Mouse (Mus musculus) E14TG2a.4 (cell line): Measurements from ENCODE around the gene Syn3.
"Not testable (repeated sequence)": the region's sequence is repeated elsewhere in the genome, so short reads cannot be mapped to it uniquely, and the experiment has no call there.

Experiments
- H3K27me3 ChIP-seq: 2 replicates; pipeline ENCODE4 v1.6.1; 2014; ENCODE audit warnings: low read length, control low read depth; ENCODE audit not compliant: insufficient read depth
- H3K36me3 ChIP-seq: 2 replicates; pipeline ENCODE4 v1.6.1; 2014; ENCODE audit warnings: low read length, control low read depth; ENCODE audit not compliant: insufficient read depth
- H3K4me1 ChIP-seq: replicated peaks from 2 replicates; pipeline ENCODE4 v1.6.1; 2014; ENCODE audit warnings: low read depth, low read length, control low read depth
- H3K4me3 ChIP-seq: replicated peaks from 2 replicates; pipeline ENCODE4 v1.5.1; 2014; ENCODE audit warnings: mild to moderate bottlenecking, low read length
- H3K9me3 ChIP-seq: 2 replicates; pipeline ENCODE4 v1.6.1; 2014; ENCODE audit warnings: low read length, control low read depth
- CTCF ChIP-seq: conservative IDR thresholded peaks from 2 replicates; pipeline ENCODE4 v1.5.1; 2014; ENCODE audit warnings: low read length
- NANOG ChIP-seq: IDR thresholded peaks from 2 replicates; pipeline ENCODE4 v1.6.1; 2014; ENCODE audit warnings: borderline replicate concordance, low read length, mixed read lengths
- POU5F1 ChIP-seq: IDR thresholded peaks from 2 replicates; pipeline ENCODE4 v1.6.1; 2014; ENCODE audit warnings: low read length, borderline replicate concordance

Gene Syn3

GRCm38 (mm10) chr10:86387821-86388440 is 110.8 kb downstream of the Syn3 start:
- H3K4me3 ChIP-seq, result no peak overlapping the region
- H3K36me3 ChIP-seq, result no peaks in the 10 kb centered on the region
- peaks cover 15% of the 10 kb centered on the region; the same call in 1 of the 2 replicates for H3K4me1 ChIP-seq
- TF ChIP-seq CTCF (no peak), POU5F1 (no peak), NANOG (no peak)
- H3K9me3 ChIP-seq, result no peaks in the 10 kb centered on the region
- no peaks in the 10 kb centered on the region for H3K27me3 ChIP-seq

- Histone ChIP-seq H3K27me3 (no peaks in the 10 kb centered on the region), H3K4me1 (peaks cover 15% of the 10 kb centered on the region; the same call in 1 of the 2 replicates), H3K9me3 (no peaks in the 10 kb centered on the region), H3K36me3 (no peaks in the 10 kb centered on the region), H3K4me3 (no peak overlapping the region)
- TF ChIP-seq CTCF, result no peak
- TF ChIP-seq NANOG, result no peak
- TF ChIP-seq POU5F1, result no peak
Observed at GRCm38 (mm10) chr10:86386232-86386631, 112.5 kb downstream of the Syn3 start.

- H3K36me3 ChIP-seq, result no peaks in the 10 kb centered on the region
- no peaks in the 10 kb centered on the region for H3K9me3 ChIP-seq
- TF ChIP-seq NANOG (no peak), POU5F1 (no peak), CTCF (no peak)
- H3K4me1 ChIP-seq, result peaks cover 15% of the 10 kb centered on the region; the same call in 1 of the 2 replicates
- no peaks in the 10 kb centered on the region for H3K27me3 ChIP-seq
- no peak overlapping the region for H3K4me3 ChIP-seq
Observed at GRCm38 (mm10) chr10:86385656-86386055, 113.0 kb downstream of the Syn3 start.

- Histone ChIP-seq H3K36me3 (no peaks in the 10 kb centered on the region), H3K27me3 (no peaks in the 10 kb centered on the region), H3K4me1 (peaks cover 7% of the 10 kb centered on the region; the same call in 1 of the 2 replicates), H3K4me3 (no peak overlapping the region), H3K9me3 (no peaks in the 10 kb centered on the region)
- TF ChIP-seq NANOG (no peak), CTCF (no peak), POU5F1 (no peak)
Observed at GRCm38 (mm10) chr10:86384655-86385054, 114.0 kb downstream of the Syn3 start.

DNA sequence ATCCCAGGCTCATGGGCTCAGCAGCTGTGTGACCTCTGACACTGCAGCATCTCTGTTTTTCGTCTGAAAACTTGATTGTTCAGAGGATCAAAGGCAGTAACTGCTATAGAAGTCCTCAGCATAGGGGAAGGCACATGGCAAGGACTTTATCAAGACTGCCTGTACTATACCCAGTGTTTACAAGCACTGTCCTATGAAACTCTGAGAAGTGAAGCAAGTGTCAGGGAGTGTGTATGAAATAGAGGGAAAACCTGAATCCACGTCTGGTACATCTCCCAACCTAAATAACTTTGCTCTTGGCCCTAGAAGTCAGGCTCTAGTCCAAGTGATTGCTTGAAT is 116.8 kb downstream of the Syn3 start:
- Histone ChIP-seq H3K4me1 (no peaks in the 10 kb centered on the region), H3K4me3 (no peak overlapping the region), H3K27me3 (no peaks in the 10 kb centered on the region), H3K9me3 (no peaks in the 10 kb centered on the region), H3K36me3 (no peaks in the 10 kb centered on the region)
- TF ChIP-seq NANOG (no peak), CTCF (no peak), POU5F1 (no peak)

- no peak for TF ChIP-seq POU5F1
- no peak for TF ChIP-seq CTCF
- TF ChIP-seq NANOG, result no peak
- Histone ChIP-seq H3K36me3 (no peaks in the 10 kb centered on the region), H3K27me3 (no peaks in the 10 kb centered on the region), H3K9me3 (no peaks in the 10 kb centered on the region), H3K4me1 (no peaks in the 10 kb centered on the region), H3K4me3 (no peak overlapping the region)
Observed at GRCm38 (mm10) chr10:86381150-86381921, 117.4 kb downstream of the Syn3 start.

DNA sequence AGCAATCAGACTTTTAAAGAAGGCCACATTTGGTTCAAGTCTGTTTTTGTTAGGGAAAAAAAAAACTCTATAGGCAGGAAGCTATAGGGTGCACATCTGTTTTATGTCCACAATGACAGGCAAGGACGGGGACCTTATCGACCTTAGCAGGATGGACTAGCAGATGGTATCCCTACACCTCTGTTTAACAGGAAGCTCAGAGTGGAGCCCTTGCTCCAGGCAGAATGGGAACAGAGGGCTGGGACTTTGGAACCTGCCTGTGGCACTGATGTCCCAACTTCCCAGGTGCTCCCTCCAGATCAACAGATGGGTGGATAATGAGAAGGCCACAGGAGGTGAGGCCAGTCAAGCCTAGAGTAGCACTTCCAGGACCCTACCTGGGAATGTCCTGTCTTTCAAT is 118.1 kb downstream of the Syn3 start:
- no peak for TF ChIP-seq POU5F1
- no peak for TF ChIP-seq NANOG
- TF ChIP-seq CTCF, result no peak
- Histone ChIP-seq H3K27me3 (no peaks in the 10 kb centered on the region), H3K36me3 (no peaks in the 10 kb centered on the region), H3K9me3 (no peaks in the 10 kb centered on the region), H3K4me3 (no peak overlapping the region), H3K4me1 (no peaks in the 10 kb centered on the region)

- not testable (repeated sequence) for H3K4me3 ChIP-seq, H3K9me3 ChIP-seq, H3K36me3 ChIP-seq, H3K27me3 ChIP-seq, H3K4me1 ChIP-seq
Observed at GRCm38 (mm10) chr10:86378803-86379202, 119.9 kb downstream of the Syn3 start.
